Mouse (Mus musculus) embryonic facial prominence, embryonic 14.5 days (tissue): Measurements from ENCODE around the gene Traf3ip1. TPM values are rescaled to one million over a fixed set of nuclear protein-coding genes. Genes with fewer than 3 reads are reported as not detected.

Experiments
- ATAC-seq: fragments of 200-750 bp; cut with Nextera tagmentation; 2 replicates; pipeline ENCODE4 v1.8.0; 2017; ENCODE audit warnings: low read depth, moderate number of reproducible peaks, moderate TSS enrichment
- DNase-seq: peaks from one replicate; pipeline ENCODE4 v3.0.0-alpha.2; 2015; ENCODE audit warnings: low spot score
- H3K27ac ChIP-seq: fragments of 300-500 bp; sonication (generic); replicated peaks from 2 replicates; pipeline ENCODE4 v1.5.1; 2014; ENCODE audit warnings: low read depth, mild to moderate bottlenecking, low read length, moderate library complexity
- H3K27me3 ChIP-seq: fragments of 300-500 bp; sonication (generic); replicated peaks from 2 replicates; pipeline ENCODE4 v1.6.1; 2014; ENCODE audit warnings: low read length; ENCODE audit not compliant: control insufficient read depth, insufficient read depth
- H3K36me3 ChIP-seq: fragments of 300-500 bp; sonication (generic); 2 replicates; pipeline ENCODE4 v1.6.1; 2014; ENCODE audit warnings: low read length, mixed read lengths; ENCODE audit not compliant: control insufficient read depth, insufficient read depth
- H3K4me1 ChIP-seq: fragments of 300-500 bp; sonication (generic); 2 replicates; pipeline ENCODE4 v1.6.1; 2014; ENCODE audit warnings: antibody characterized with exemption, low read length; ENCODE audit not compliant: control insufficient read depth, insufficient read depth
- H3K4me2 ChIP-seq: fragments of 300-500 bp; sonication (generic); 2 replicates; pipeline ENCODE4 v1.6.1; 2014; ENCODE audit warnings: low read depth, mild to moderate bottlenecking, low read length, moderate library complexity, mixed read lengths
- H3K4me3 ChIP-seq: fragments of 300-500 bp; sonication (generic); 2 replicates; pipeline ENCODE4 v1.5.1; 2014; ENCODE audit warnings: low read depth, mild to moderate bottlenecking, low read length
- H3K9ac ChIP-seq: fragments of 300-500 bp; sonication (generic); 2 replicates; pipeline ENCODE4 v1.6.1; 2014; ENCODE audit warnings: low read depth, mild to moderate bottlenecking, low read length, moderate library complexity, mixed read lengths
- H3K9me3 ChIP-seq: fragments of 300-500 bp; sonication (generic); 2 replicates; pipeline ENCODE4 v1.6.1; 2016; ENCODE audit warnings: low read length; ENCODE audit not compliant: control insufficient read depth
- WGBS: fragments of 180-500 bp; shearing (Covaris S2); extraction: QIAGEN DNeasy Blood & Tissue Kit; methylation state at CpG from one replicate; pipeline ENCODE4 v1.1.7; 2014; 5-methylcytosine and 5-hydroxymethylcytosine counted together
- polyA plus RNA-seq: library from polyadenylated mRNA; unstranded; fragments of >200 nt; fragmentation: Nextera tagmentation; extraction: Ambion mirVana; gene quantifications from 2 replicates; pipeline ENCODE4 v1.2.1, GENCODE M21; 2014

Traf3ip1 gene
- polyA plus RNA-seq, 1 experiment from 2014 or later = 6.8 TPM

GRCm38 (mm10) chr1:91567269-91567668, 72.8 kb downstream of the Traf3ip1 start:
- no peak for ATAC-seq
- peaks cover 6% of the 10 kb centered on the region for H3K4me1 ChIP-seq

GRCm38 (mm10) chr1:91572458-91572857, 78.0 kb downstream of the Traf3ip1 start:
- H3K9me3 ChIP-seq = no peaks in the 10 kb centered on the region
- no peak overlapping the region for H3K4me2 ChIP-seq
- no peaks in the 10 kb centered on the region for H3K27me3 ChIP-seq
- 84% methylated on average over 10 of the region's 10 CpGs for WGBS
- no peaks in the 10 kb centered on the region for H3K4me1 ChIP-seq
- no peak overlapping the region for H3K9ac ChIP-seq
- ATAC-seq (no peak), DNase-seq (no peak)
- no peaks in the 10 kb centered on the region for H3K36me3 ChIP-seq
- H3K4me3 ChIP-seq = no peak overlapping the region
- no peak overlapping the region for H3K27ac ChIP-seq

More at GRCm38 (mm10) chr1:91567269-91567668, 72.8 kb downstream of the Traf3ip1 start:
- Histone ChIP-seq H3K9ac (no peak overlapping the region), H3K4me3 (no peak overlapping the region), H3K27ac (no peak overlapping the region), H3K36me3 (no peaks in the 10 kb centered on the region), H3K27me3 (no peaks in the 10 kb centered on the region), H3K4me2 (no peak overlapping the region), H3K9me3 (no peaks in the 10 kb centered on the region)
- DNase-seq = no peak
- WGBS = 74% methylated on average over 2 of the region's 2 CpGs

GRCm38 (mm10) chr1:91574208-91574607, 79.8 kb downstream of the Traf3ip1 start:
- ATAC-seq (peak; percentile 63; the same call in 1 of the 2 replicates), DNase-seq (peak; percentile 72)
- no peaks in the 10 kb centered on the region for H3K9me3 ChIP-seq
- no peaks in the 10 kb centered on the region for H3K4me1 ChIP-seq
- H3K4me3 ChIP-seq = no peak overlapping the region
- H3K27me3 ChIP-seq = no peaks in the 10 kb centered on the region
- no peak overlapping the region for H3K9ac ChIP-seq
- 65% methylated on average over 3 of the region's 3 CpGs for WGBS
- H3K27ac ChIP-seq = no peak overlapping the region
- no peaks in the 10 kb centered on the region for H3K36me3 ChIP-seq
- no peak overlapping the region for H3K4me2 ChIP-seq

- WGBS = 79% methylated on average over 7 of the region's 7 CpGs
- Histone ChIP-seq H3K4me1 (no peaks in the 10 kb centered on the region), H3K27ac (no peak overlapping the region), H3K4me2 (no peak overlapping the region), H3K9ac (no peak overlapping the region), H3K4me3 (no peak overlapping the region), H3K27me3 (no peaks in the 10 kb centered on the region), H3K36me3 (no peaks in the 10 kb centered on the region), H3K9me3 (no peaks in the 10 kb centered on the region)
- DNase-seq (no peak), ATAC-seq (no peak)
Measured at GRCm38 (mm10) chr1:91577883-91578517, 83.6 kb downstream of the Traf3ip1 start.

Other genes with a start within 250 kb of the Traf3ip1 start
- 70.2 and 78.7 TPM in 2 replicates for gene Ube2f, start 244.3 kb upstream of the Traf3ip1 start, polyA plus RNA-seq
- gene Scly, start 196.3 kb upstream of the Traf3ip1 start, polyA plus RNA-seq = 9.6 and 10.0 TPM in 2 replicates
- gene Espnl, start 172.6 kb upstream of the Traf3ip1 start, polyA plus RNA-seq = not detected in 2 replicates
- gene Klhl30, start 143.6 kb upstream of the Traf3ip1 start, polyA plus RNA-seq = 7.0 and 10.0 TPM in 2 replicates
- 1.5 and 2.5 TPM in 2 replicates for gene Erfe, start 128.2 kb upstream of the Traf3ip1 start, polyA plus RNA-seq
- 138 and 146 TPM in 2 replicates for gene Ilkap, start 95.8 kb upstream of the Traf3ip1 start, polyA plus RNA-seq
- 106 and 114 TPM in 2 replicates for gene Hes6, start 80.6 kb upstream of the Traf3ip1 start, polyA plus RNA-seq
- 3.9 and 4.7 TPM in 2 replicates for gene Per2, start 35.3 kb upstream of the Traf3ip1 start, polyA plus RNA-seq
- 8.0 TPM in 2 replicates for gene Asb1, start 45.9 kb downstream of the Traf3ip1 start, polyA plus RNA-seq